Mouse (Mus musculus) gastrocnemius, adult 8-10 months (tissue): ENCODE data around the gene Arhgef25. TPM values are rescaled to one million over a fixed set of nuclear protein-coding genes. Genes with fewer than 3 reads are reported as not detected.
"Not testable (repeated sequence)": the region's sequence is repeated elsewhere in the genome, so short reads cannot be mapped to it uniquely, and the experiment has no call there.

Source experiments
- DNase-seq, 2 experiments: peaks; one replicate each; pipeline ENCODE4 v3.0.0; 2022; ENCODE audit warnings: low spot score in 2 of 2
- total RNA-seq, 4 experiments: library from RNA; stranded (reverse); gene quantifications; 2 replicates each; pipeline ENCODE4 v1.2.4; 2022

Gene Arhgef25
- total RNA-seq, 4 experiments from 2014 or later: 7.1 to 12.1 (median 9.0) TPM

GRCm38 (mm10) chr10:127141500-127141899, 48.4 kb downstream of the Arhgef25 start:
- DNase-seq: no peak

GRCm38 (mm10) chr10:127140971-127141370, 48.9 kb downstream of the Arhgef25 start:
- DNase-seq: no peak

- DNase-seq: no peak
These were observed 51.3 kb downstream of the Arhgef25 start for GRCm38 (mm10) chr10:127138328-127139141.

GRCm38 (mm10) chr10:127137896-127138295, 52.0 kb downstream of the Arhgef25 start:
- no peak for DNase-seq

- no peak for DNase-seq
These were observed 53.4 kb downstream of the Arhgef25 start for GRCm38 (mm10) chr10:127136510-127136909.

- no peak for DNase-seq
These were observed 54.6 kb downstream of the Arhgef25 start for GRCm38 (mm10) chr10:127135118-127135836.

GRCm38 (mm10) chr10:127134394-127135035, 55.4 kb downstream of the Arhgef25 start:
- DNase-seq: not testable (repeated sequence)

Other genes with a start within 250 kb of the Arhgef25 start
- 100 to 1,000 TPM; 103 to 118 (median 106) TPM for gene Ctdsp2, start 211.4 kb downstream of the Arhgef25 start, total RNA-seq
- 1 to 10 TPM; 2.3 to 5.7 (median 3.6) TPM for gene Avil, start 189.4 kb downstream of the Arhgef25 start, total RNA-seq
- 10 to 100 TPM; 19.5 to 24.0 (median 21.7) TPM for gene Tsfm, start 159.2 kb downstream of the Arhgef25 start, total RNA-seq
- 10 to 100 TPM in 1 of 4 experiments, 1 to 10 TPM in 3; 8.6 to 12.4 (median 9.6) TPM for gene Mettl1, start 148.7 kb downstream of the Arhgef25 start, total RNA-seq
- gene Eef1akmt3, start 148.6 kb downstream of the Arhgef25 start, total RNA-seq: not detected
- not detected for gene Cyp27b1, start 141.8 kb downstream of the Arhgef25 start, total RNA-seq
- 1 to 10 TPM in 1 of 4 experiments, under 1 TPM in 3; 0.17 to 1.3 (median 0.76) TPM for gene March9, start 129.9 kb downstream of the Arhgef25 start, total RNA-seq
- 10 to 100 TPM; 41.3 to 46.4 (median 43.8) TPM for gene Cdk4, start 126.5 kb downstream of the Arhgef25 start, total RNA-seq
- gene Tspan31, start 119.8 kb downstream of the Arhgef25 start, total RNA-seq: 10 to 100 TPM; 21.0 to 24.9 (median 21.5) TPM
- 1 to 10 TPM in 2 of 4 experiments, under 1 TPM in 2; 0.60 to 1.7 (median 1.0) TPM for gene Agap2, start 114.8 kb downstream of the Arhgef25 start, total RNA-seq
- 10 to 100 TPM in 2 of 4 experiments, 1 to 10 TPM in 2; 7.4 to 13.9 (median 10.8) TPM for gene Os9, start 69.0 kb downstream of the Arhgef25 start, total RNA-seq
- under 1 TPM; 0.29 to 0.70 (median 0.38) TPM for gene B4galnt1, start 24.9 kb downstream of the Arhgef25 start, total RNA-seq
- 1 to 10 TPM; 1.8 to 4.1 (median 2.7) TPM for gene Slc26a10, start 9.4 kb downstream of the Arhgef25 start, total RNA-seq
- 10 to 100 TPM; 22.1 to 27.1 (median 23.2) TPM for gene Dtx3, start 5.6 kb upstream of the Arhgef25 start, total RNA-seq
- gene Pip4k2c, start 21.5 kb upstream of the Arhgef25 start, total RNA-seq: 1 to 10 TPM; 7.6 to 8.8 (median 8.4) TPM
- under 1 TPM; 0.22 to 0.36 (median 0.29) TPM for gene Kif5a, start 73.3 kb upstream of the Arhgef25 start, total RNA-seq
- 100 to 1,000 TPM in 2 of 4 experiments, 10 to 100 TPM in 2; 89.1 to 101 (median 99.3) TPM for gene Dctn2, start 76.3 kb upstream of the Arhgef25 start, total RNA-seq
- 10 to 100 TPM; 16.0 to 20.8 (median 17.4) TPM for gene Mbd6, start 98.9 kb upstream of the Arhgef25 start, total RNA-seq
- 10 to 100 TPM; 59.2 to 76.6 (median 66.0) TPM for gene Mars, start 121.7 kb upstream of the Arhgef25 start, total RNA-seq
- 1 to 10 TPM in 1 of 4 experiments, under 1 TPM in 3; 0.39 to 1.2 (median 0.57) TPM for gene Arhgap9, start 131.9 kb upstream of the Arhgef25 start, total RNA-seq
- gene Gli1, start 151.9 kb upstream of the Arhgef25 start, total RNA-seq: under 1 TPM; 0.48 to 0.99 (median 0.78) TPM
- gene Inhbe, start 164.3 kb upstream of the Arhgef25 start, total RNA-seq: not detected
- not detected for gene Inhbc, start 180.3 kb upstream of the Arhgef25 start, total RNA-seq
- gene R3hdm2, start 190.2 kb upstream of the Arhgef25 start, total RNA-seq: 100 to 1,000 TPM; 130 to 135 (median 131) TPM